Mouse (Mus musculus) T-helper 2 cell (primary cell): ENCODE measurements around the gene Tnpo1.

Source experiments
- in situ Hi-C: fragments of 300-600 bp; cut with MboI, MseI; formaldehyde crosslinking; loops from one replicate; pipeline ENCODE4 v1.15.1; 2025; ENCODE audit warnings: high pct_unique_total_duplicates

The Tnpo1 gene

DNA sequence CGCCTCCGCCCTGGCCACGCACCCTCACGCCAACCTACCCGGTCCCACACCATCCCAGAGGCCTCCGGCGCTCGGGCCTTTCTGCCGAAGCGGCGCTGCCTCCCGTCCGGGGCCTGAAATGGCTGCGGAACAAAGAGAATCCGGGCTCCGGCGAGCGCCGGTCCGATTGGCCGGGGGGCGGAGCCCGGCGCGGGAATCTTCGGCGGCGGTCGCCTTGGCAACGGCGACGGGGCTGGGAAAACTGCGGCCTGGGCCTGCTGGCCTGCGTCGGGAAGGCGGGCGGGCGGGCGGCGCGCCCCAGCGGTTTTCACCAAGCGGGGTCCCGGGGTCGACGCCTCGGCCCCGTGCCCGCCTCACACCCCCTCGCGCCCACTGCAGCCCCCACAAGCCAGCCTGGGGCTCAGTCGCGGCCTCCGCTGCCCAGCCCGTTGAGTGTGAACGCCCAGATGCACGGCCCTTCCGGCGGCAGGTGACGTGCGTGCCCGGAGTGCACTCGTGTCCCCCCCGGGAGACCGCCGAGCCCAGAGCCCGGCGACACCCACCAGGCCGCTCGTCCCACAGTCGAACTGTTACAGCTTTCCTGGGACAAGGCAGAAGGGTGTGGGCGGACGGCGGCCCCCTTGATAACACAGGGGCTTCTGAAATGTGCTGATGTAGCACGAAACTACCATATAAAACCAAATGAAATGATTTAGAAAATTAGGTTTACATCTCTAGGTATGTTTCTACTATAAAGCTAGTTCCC is at the start of gene Tnpo1:
Gene Tnpo1 (minus strand): TSS at position 172 of the 745 bp plus-strand sequence.
- in situ Hi-C loops, result no loop called here

GRCm38 (mm10) chr13:98972090-98972489 is 45.9 kb upstream of the Tnpo1 start:
- in situ Hi-C loops, result no loop called here

GRCm38 (mm10) chr13:98971641-98972040 is 45.5 kb upstream of the Tnpo1 start:
- in situ Hi-C loops, result no loop called here

DNA sequence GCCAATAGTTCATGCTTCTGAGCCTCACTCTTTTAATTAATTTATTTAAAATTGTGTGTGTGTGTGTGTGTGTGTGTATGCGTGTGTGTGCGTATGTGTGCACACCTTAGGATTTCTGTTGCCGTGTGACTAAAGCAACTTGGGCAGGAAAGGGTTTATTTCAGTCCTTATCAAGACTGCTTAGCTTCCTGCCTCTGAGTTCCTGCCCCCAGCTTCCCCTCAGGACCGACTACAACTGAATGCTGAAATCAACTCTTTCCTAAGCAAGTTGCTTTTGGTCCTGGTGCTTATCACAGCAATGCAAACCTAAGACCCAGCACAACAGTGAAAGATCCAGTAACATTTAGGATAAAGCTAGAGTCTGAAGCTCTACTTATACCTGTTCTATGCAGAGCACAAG is 42.3 kb upstream of the Tnpo1 start:
- in situ Hi-C loops, result no loop called here

- in situ Hi-C loops, result no loop called here
Observed at GRCm38 (mm10) chr13:98967942-98968341, 41.8 kb upstream of the Tnpo1 start.

DNA sequence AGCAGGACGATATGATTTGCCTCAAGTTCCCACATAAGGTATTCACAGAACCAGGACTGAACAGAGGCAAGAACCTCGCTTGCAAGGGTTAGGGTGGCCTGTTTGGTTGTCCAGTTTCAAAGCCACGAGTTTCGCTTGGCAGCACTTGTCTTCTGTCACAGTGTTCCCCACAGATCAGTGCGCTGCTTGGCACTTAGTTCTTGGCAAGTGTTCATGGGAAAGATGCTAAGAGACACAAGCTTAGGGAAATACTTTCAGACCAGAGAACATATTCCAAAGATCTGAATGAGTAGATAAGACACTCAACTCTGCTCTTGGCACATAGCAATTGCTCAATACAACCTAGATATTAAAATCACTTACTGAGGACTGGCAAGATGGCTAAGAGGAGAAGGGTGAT is 40.4 kb upstream of the Tnpo1 start:
- in situ Hi-C loops, result no loop called here

- in situ Hi-C loops, result no loop called here
Observed at GRCm38 (mm10) chr13:98963612-98964011, 37.4 kb upstream of the Tnpo1 start.

- in situ Hi-C loops, result loop anchor here (5.0 kb wide), 1 partner anchor 99 kb away; no protein-coding TSS in a partner anchor
Observed at GRCm38 (mm10) chr13:98958177-98958576, 32.0 kb upstream of the Tnpo1 start.

- in situ Hi-C loops, result loop anchor here (5.0 kb wide), 1 partner anchor 101 kb away; no protein-coding TSS in a partner anchor
Observed at GRCm38 (mm10) chr13:98956209-98956608, 30.0 kb upstream of the Tnpo1 start.

DNA sequence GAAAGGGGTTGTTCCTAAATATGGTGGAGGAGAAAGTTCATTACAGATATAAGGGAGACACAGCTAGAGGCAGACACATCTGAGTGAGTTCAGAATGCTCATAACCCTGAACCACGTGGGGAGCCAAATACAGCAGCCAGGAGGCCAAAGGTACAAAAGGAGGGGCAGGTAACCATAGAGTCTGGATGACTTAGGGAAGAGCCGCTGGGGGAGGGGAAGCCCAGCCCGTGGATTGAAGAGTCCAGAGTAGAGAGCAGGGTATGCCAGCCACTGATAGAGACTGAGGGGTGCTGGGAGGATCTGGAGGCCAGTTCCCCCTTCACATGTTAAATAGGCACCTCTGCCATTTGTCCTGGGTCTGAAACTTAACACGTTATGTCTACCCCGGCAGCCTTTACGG is 29.5 kb upstream of the Tnpo1 start:
- in situ Hi-C loops, result loop anchor here (5.0 kb wide), 1 partner anchor 102 kb away; no protein-coding TSS in a partner anchor

DNA sequence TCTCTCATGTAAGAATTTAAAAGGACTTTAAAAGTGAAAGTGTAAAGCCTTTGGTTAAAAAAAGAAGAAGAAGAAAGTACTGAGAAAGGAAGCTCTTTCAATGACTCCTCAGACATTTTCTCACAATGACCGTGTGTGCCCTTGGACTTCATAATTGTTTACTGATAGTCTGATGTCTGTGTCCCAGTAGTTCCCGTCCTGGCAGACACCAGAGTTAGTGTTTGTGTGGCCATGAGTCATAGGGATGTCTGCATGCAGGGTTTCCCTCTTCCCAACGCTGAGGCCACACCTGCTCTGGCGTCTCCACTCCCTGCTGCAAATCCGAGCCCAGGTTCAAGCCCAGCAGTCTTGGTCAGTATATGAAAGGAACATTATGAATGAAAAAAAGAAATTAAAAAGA is 29.0 kb upstream of the Tnpo1 start:
- in situ Hi-C loops, result loop anchor here (5.0 kb wide), 1 partner anchor 102 kb away; no protein-coding TSS in a partner anchor

GRCm38 (mm10) chr13:98953830-98954229 is 27.6 kb upstream of the Tnpo1 start:
- in situ Hi-C loops, result no loop called here

DNA sequence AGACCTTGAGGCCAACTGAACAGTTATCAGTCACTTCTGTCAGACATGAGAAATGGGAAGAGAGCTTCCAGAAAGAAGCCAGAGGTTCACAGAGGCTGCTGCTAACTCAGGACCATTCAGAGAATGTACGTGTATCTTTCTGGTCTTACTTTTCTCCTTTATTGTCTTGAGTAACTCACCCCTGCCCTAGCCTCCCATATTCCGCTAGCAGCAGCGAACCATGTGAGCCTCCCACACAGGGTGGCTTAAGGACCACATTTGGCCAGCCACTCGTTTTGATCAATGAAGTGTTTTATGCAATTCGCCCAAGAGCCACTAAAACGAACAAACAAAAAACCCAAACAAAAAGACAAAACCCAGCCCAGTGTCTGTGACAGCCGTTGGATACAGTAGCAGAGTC is 25.8 kb upstream of the Tnpo1 start:
- in situ Hi-C loops, result no loop called here

DNA sequence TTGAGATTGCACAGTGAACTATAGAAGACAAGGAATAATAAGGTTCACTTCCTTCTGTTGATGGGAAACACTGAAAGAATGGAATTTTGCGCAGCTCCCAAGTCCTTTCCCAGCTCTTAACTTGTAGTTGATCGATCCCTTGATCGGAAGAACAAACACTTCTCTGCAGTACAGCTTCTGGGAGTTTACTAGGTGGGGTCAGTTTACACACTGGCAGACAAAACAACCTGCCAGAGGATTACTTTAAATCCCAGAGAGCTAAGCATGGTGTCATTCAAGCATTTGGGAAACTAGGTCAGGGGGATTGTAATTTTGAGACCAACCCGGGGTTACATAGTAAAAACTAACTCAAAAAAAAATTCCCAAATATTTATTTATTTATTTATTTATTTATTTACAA is 22.0 kb upstream of the Tnpo1 start:
- in situ Hi-C loops, result no loop called here

DNA sequence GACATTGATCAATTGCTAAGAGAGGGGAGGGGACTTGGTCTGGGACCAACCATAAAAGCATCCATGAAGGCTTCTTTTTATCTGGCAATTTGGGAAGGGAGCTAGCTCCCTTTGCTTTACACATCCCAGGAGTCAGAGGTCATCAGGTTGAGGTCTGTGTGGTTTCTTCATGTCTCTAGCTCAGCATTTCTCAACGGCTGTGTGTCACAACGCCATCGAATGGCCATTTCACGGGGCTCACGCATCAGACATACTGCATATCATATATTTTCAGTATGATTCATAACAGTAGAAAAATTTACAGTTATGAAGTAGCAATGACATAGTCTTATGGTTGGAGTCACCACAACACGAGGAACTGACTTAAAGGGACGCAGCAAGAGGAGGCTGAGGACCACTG is 20.2 kb upstream of the Tnpo1 start:
- in situ Hi-C loops, result no loop called here

DNA sequence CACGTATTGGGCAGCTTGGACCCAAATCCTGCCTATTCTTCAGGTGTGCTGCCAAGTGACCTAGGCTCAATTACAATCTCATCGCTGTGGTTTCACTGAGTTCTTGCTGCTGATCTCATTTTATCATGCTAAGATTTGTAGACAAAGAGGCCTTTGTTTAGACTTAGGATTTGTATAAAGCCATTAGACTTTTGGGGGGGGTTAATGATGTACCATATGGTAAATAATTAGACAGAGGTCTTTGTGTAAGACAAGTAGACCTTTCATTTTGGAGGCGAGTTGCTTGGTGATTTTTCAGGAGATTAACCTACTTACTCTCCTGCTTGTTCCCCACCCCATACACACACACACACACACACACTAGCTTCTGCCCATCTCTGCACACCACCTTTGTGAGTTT is 19.7 kb upstream of the Tnpo1 start:
- in situ Hi-C loops, result no loop called here

DNA sequence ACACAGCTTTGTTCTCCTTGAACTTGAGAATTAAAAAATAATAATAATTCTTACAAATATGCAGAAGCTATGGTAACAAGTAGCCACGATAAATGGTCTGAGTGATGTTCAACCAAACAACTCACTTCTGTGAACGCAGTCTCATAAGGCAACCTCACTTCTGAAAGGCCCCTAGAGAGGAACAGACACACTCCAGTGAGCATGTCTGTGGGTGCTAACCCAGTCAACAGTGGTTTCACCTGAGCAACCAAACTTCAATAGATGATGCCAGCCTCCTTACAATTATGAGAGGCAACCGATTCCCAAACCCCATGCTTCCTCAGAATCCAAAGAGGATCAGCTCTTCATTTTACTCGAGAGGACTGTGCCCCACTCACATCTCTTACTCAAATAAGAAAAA is 19.2 kb upstream of the Tnpo1 start:
- in situ Hi-C loops, result no loop called here

- in situ Hi-C loops, result no loop called here
Observed at GRCm38 (mm10) chr13:98944620-98945081, 18.5 kb upstream of the Tnpo1 start.

DNA sequence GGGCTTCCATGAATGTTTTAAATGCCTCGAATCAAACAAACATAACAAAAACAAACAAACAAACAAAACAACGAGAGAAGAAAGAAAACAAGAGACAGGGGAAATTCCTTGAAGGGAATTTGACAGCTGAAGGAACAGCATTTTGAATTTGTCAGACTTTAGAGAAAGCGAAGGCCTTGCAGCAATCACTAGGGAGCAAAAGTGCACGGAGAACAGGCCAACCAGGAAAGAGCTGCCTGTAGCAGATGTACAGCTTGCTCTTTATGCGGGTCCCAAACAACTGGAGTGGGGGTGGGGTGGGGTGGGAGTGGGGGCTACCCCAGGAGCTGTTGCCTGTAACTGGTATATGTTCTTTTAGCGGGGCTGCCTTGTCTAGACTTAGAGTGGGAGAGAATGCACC is 16.2 kb upstream of the Tnpo1 start:
- in situ Hi-C loops, result no loop called here

DNA sequence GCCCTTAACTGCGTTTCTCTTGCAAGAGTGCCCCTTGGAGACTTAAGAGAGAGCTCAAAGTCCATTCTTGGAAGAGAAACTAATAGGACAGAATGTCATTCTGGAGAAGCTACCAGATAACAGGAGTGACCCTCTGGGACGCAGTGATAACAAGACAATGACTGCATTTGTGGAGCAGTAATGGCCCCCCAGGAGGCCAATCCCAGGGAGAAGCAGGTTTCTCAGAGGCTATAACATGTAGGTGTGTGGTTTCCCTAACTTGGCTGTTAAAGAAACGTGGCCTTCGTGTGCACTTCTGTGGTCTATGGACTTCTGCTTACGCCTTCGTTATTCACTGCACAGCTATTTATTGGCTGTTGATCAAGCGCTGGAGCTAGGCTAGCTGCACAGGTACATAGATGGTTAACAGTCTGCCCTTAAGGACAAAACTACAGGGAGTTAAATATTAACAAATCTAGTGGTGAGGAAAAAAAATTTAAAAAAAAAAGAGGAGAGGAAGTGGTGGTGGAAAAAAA is 15.7 kb upstream of the Tnpo1 start:
- in situ Hi-C loops, result no loop called here

DNA sequence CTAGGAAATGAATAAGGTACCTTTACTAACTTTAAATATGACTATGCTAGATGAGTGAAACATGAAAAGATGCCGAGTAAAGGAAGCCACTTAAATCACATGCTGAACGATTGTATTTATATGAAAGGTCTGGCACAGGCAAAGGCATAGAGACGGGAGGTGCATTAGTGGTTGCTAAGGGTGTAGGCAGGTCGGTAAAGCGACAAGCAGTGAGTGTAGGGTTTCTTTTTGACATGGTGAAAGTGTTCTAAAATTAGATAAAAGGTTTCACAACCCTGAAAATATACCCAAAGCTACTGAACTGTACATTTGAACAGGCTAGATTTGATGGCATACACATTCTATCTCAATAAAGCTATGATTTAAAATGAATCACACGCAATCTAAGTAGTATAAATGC is 10.9 kb upstream of the Tnpo1 start:
- in situ Hi-C loops, result no loop called here

- in situ Hi-C loops, result no loop called here
Observed at GRCm38 (mm10) chr13:98928908-98929307, 2.7 kb upstream of the Tnpo1 start.

DNA sequence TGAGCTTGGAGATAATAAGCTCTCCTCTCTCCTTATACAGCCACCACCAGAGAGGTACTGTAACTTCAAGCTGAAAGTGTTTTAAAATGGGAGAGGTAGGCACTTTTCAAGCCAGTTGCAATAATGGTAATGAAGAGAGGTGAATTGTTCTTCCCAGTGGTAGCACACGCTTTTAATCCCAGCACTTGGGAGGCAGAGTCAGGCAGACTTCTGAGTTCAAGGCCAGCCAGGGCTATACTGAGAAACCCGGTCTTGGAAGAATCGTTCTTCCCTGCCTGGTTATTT is 716 bp upstream of the Tnpo1 start:
- in situ Hi-C loops, result no loop called here
